Mouse (Mus musculus) common myeloid progenitor, adult 5-6 weeks (primary cell): ENCODE data around the gene Cks2. TPM values are rescaled to one million over a fixed set of nuclear protein-coding genes. Genes with fewer than 3 reads are reported as not detected.

Experiments used
- ATAC-seq: replicated peaks from 2 replicates; pipeline ENCODE4 v1.8.0; 2016; ENCODE audit warnings: low read depth, mild to moderate bottlenecking, moderate TSS enrichment, inconsistent platforms; ENCODE audit not compliant: poor library complexity, severe bottlenecking
- total RNA-seq: library from RNA; stranded (forward); fragments of 200-1000, 187-1606 nt; gene quantifications from 2 replicates; pipeline ENCODE4 v1.2.3, GENCODE M21; 2017

The Cks2 gene
- 260 and 278 TPM in 2 replicates for total RNA-seq

GRCm38 (mm10) chr13:51644829-51645789 is at the start of gene Cks2:
Gene Cks2, plus strand, starts transcription at chr13:51645232.
- peak; percentile 90 for ATAC-seq

GRCm38 (mm10) chr13:51595404-51595803 is 49.6 kb upstream of the Cks2 start:
- no peak for ATAC-seq

DNA sequence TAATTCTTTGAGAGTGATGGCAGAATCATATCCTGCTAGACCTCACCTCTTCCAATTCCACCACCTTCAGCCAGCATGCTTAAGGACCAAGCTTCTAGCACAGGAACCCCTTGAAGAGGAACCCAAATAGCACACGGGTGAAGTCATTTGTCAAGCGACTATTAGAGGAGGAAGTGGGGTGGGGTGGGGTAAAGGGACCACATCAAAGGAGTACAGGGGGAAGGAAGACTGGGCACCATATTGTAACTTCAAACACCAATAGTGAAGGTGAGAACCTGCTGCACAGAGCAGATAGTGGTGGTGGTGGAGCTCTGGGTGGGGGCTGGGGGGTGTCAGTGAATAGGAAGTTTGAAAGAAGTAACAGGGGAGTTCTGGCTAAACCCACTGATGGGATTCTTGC is 47.0 kb upstream of the Cks2 start:
- peak; percentile 25; the same call in 1 of the 2 replicates for ATAC-seq

- ATAC-seq, result peak; percentile 47; the same call in 1 of the 2 replicates
Measured at GRCm38 (mm10) chr13:51600169-51600568, 44.9 kb upstream of the Cks2 start.

DNA sequence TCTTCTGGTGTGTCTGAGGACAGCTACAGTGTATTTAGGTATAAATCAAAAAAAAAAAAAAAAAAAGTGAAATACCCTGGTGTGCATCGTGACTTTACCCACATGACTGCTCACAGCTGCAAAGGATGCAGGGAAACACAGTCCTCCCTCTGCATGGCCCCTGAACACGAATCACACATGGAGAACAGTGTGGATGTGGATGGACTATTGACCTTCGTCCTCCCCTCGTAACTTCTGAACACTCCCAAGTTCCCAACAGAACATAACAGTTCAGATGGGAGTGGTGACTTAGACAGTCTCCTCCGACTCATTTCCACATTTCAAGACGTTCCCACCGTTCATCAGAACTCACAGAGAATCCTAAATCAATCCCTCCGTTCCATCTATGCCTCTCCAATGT is 42.3 kb upstream of the Cks2 start:
- ATAC-seq, result no peak

DNA sequence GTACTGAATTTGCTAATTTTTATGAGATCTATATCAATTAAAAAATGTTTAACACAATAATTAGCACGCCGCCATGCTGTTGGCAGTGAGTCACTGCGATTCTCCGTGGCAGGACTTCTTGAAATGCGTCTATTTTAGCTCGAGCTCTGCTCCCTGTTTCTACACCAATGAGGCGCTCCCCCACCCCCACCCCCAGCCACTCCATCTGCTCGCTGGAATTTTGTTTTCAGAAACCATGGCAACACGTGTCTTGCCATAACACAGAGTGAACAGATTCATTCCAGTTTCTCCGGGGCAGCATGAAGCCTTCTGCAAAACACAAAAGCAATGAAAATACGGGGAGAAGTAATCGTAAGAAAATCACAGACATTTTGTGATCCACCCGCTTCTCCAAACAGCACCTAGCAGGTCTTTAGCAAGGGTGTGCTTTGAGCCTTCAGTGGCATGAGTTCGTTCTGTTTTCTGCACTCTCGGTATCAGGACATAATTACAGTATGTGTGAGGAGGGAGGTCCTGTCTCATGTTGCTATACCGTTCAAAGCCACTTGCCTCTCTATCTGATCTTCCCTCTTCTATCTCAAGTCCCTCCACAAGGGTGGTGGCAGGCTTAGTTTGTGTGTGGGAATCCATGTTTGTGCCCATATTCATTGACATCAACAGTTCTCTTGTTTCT is 41.7 kb upstream of the Cks2 start:
- ATAC-seq, result no peak

GRCm38 (mm10) chr13:51603894-51604244 is 41.2 kb upstream of the Cks2 start:
- no peak for ATAC-seq

DNA sequence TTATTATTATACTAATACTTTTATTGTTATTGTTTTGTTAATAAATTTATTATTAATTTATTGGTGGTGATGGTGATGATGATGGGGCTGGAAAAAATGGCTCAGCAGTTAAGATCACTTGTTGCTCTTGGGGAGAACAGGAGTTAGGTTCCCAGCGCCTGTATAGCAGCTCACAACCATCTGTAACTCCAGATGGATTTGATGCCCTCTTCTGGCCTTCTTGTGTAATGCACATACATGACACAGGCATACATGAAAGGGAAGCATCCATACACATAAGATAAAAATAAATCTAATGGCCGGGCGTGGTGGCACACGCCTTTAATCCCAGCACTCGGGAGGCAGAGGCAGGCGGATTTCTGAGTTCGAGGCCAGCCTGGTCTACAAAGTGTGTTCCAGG is 35.8 kb upstream of the Cks2 start:
- no peak for ATAC-seq

DNA sequence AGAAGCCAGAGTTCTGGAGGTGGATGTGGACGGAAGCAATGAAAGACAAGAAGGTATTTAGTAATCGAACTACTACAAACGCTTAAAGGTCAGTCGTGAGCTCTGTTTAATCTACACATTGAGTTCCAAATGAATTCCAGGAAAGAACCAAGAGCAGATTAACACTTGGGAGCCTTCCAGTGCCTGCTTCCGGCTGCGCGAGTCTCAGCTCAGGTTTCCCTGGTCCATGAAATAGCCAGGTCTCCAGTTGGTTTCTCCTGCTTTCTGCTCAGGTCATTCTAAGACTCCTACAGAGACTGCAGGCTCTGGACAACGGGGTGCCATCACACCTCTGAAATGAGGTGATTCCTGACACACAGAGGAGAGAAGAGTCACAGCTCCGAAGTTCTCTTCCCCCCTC is 34.0 kb upstream of the Cks2 start:
- ATAC-seq, result no peak

- no peak for ATAC-seq
Measured at GRCm38 (mm10) chr13:51611500-51611899, 33.5 kb upstream of the Cks2 start.

- peak; percentile 39; the same call in 1 of the 2 replicates for ATAC-seq
Measured at GRCm38 (mm10) chr13:51615815-51616214, 29.2 kb upstream of the Cks2 start.

DNA sequence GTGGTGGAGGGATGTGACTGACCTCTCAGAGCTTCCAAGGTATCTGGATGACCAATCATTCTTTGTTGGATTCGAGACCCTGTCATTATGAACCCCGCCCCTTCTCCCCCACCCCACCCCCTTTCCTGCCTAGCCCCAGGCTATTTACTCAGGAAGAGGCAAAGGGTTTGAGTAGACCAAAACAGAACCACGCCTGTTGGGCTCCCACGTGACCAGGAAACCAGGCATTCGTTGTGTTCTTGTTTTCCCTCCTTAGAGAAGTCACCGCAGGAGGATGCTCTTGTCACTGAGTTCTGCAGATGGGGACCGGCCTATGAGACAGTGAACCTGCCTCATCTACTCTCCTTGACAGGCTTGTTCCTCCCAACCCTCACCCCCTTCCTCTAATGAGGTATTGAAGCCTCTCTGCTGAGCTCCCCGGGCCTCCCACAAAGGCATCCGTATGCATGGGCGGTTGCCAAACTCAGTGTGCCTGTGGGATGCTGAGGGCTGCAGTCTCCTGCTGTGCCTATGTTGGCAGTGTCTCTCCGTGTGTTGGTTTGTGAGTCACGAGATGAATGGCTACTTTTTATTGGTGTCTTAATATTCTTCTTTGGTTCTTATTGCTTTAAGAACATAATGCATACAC is 28.5 kb upstream of the Cks2 start:
- 0 out of 2 replicates have a peak, but pooled peaks have one; percentile 32 for ATAC-seq

DNA sequence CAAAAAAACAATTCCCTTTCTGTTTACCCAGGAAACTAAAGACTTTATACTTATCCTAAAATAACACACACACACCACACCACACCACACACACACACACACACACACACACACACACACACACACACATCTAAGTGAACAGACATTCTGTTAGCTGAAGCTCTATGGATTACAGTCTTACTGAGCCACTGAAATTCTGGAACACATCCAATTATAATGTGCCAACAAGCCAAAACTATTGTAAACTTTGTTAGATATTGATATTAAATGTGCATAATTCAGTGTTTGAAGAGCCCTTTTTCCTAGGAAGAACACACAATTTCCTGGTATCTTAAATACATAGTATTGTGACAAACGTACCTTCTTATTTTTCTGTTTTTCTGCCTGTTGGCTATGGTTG is 27.7 kb upstream of the Cks2 start:
- no peak for ATAC-seq

GRCm38 (mm10) chr13:51617861-51618260 is 27.2 kb upstream of the Cks2 start:
- peak; percentile 45; the same call in 1 of the 2 replicates for ATAC-seq

GRCm38 (mm10) chr13:51618602-51619001 is 26.4 kb upstream of the Cks2 start:
- no peak for ATAC-seq

GRCm38 (mm10) chr13:51622626-51623025 is 22.4 kb upstream of the Cks2 start:
- ATAC-seq, result no peak

- no peak for ATAC-seq
Measured at GRCm38 (mm10) chr13:51623678-51624077, 21.4 kb upstream of the Cks2 start.

GRCm38 (mm10) chr13:51628273-51628848 is 16.7 kb upstream of the Cks2 start:
- no peak for ATAC-seq

- no peak for ATAC-seq
Measured at GRCm38 (mm10) chr13:51631354-51631992, 13.6 kb upstream of the Cks2 start.
